Mouse (Mus musculus) neutrophil, adult 65 days (primary cell): ENCODE data around the gene Eif4b. TPM values are rescaled to one million over a fixed set of nuclear protein-coding genes. Genes with fewer than 3 reads are reported as not detected.

Source experiments
- total RNA-seq: library from RNA; stranded (reverse); gene quantifications from 2 replicates; pipeline ENCODE4 v1.2.4, GENCODE M21; 2023

Eif4b gene
- 102 and 140 TPM in 2 replicates for total RNA-seq

GRCm38 (mm10) chr15:102073559-102074069 lies at the start of gene Eif4b:
Gene Eif4b (plus strand): TSS chr15:102073773.

GRCm38 (mm10) chr15:102028040-102028439 lies 45.5 kb upstream of the Eif4b start, which contains the start of gene Krt18:
Gene Krt18 (plus strand): TSS chr15:102028180.

DNA sequence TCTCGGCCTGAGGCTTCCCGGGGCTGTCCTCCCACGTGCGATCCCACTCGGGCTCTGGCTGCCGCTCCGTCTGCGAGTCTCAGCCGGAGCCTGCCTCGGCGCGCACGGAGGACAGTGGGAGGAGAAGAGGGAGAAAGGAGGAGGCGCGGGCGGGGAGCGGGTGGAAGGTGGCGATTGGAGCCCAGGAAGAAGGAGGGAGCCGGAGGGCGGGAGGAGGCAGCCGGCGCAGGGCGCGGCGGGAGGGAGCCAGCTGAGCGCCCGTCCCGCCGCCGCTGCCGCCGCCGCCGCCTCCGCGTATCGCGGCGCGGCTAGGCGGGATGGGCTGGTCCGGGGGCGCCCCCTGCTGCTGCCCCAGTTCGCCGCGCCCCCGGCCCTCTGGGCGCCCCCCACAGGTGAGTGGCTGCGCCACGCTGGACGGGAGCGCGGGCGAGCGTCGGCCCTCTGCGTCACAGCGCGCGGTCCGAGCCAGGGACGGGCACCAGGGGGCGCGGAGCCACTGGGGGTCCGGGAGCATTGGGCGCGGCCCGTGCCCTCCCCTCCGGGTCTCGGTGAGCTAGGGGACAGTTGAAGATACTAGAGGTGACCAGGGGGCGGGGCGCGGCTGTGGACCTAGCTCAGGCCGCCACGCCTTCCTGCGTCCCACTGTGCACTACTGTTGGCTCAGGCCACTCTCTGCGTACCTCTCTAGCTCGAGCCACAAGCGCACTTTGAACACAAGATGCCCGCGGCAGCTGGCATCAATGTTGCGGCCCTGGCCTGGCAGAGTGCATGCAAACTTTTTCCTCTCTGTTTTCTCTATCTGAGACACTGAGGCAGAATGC lies 26.8 kb downstream of the Eif4b start, which contains the start of gene Tns2:
Gene Tns2, plus strand, starts transcription at position 253 of the 821 bp plus-strand sequence.

GRCm38 (mm10) chr15:102136129-102136758 lies 62.7 kb downstream of the Eif4b start, which contains the start of gene Spryd3:
Gene Spryd3 (minus strand): TSS chr15:102136234.

GRCm38 (mm10) chr15:102144274-102144711 lies 70.7 kb downstream of the Eif4b start, which contains the start of gene Igfbp6:
Gene Igfbp6 (plus strand): TSS chr15:102144362.

Other genes with a start within 250 kb of the Eif4b start
- not detected in 2 replicates for gene Krt1, start 223.0 kb upstream of the Eif4b start, total RNA-seq
- gene Krt77, start 204.1 kb upstream of the Eif4b start, total RNA-seq, result not detected in 2 replicates
- not detected in 2 replicates for gene Krt76, start 180.9 kb upstream of the Eif4b start, total RNA-seq
- not detected in 2 replicates for gene Krt4, start 149.0 kb upstream of the Eif4b start, total RNA-seq
- not detected in 2 replicates for gene Krt79, start 133.4 kb upstream of the Eif4b start, total RNA-seq
- gene Krt78, start 119.5 kb upstream of the Eif4b start, total RNA-seq, result not detected in 2 replicates
- not detected in 2 replicates for gene Krt8, start 69.3 kb upstream of the Eif4b start, total RNA-seq
- 0.27 and 0.54 TPM in 2 replicates for gene Krt18, start 45.6 kb upstream of the Eif4b start, total RNA-seq
- 0.98 and 4.1 TPM in 2 replicates for gene Tns2, start 26.6 kb downstream of the Eif4b start, total RNA-seq
- gene Spryd3, start 62.5 kb downstream of the Eif4b start, total RNA-seq, result 30.6 and 44.9 TPM in 2 replicates
- gene Igfbp6, start 70.6 kb downstream of the Eif4b start, total RNA-seq, result 0.48 TPM in 1 of 2 replicates, not detected in the other
- 2.3 and 2.9 TPM in 2 replicates for gene Soat2, start 76.8 kb downstream of the Eif4b start, total RNA-seq
- 75.2 and 102 TPM in 2 replicates for gene Zfp740, start 129.5 kb downstream of the Eif4b start, total RNA-seq
- 21.5 and 30.3 TPM in 2 replicates for gene Csad, start 131.0 kb downstream of the Eif4b start, total RNA-seq
- 198 and 201 TPM in 2 replicates for gene Itgb7, start 158.2 kb downstream of the Eif4b start, total RNA-seq
- gene Rarg, start 183.7 kb downstream of the Eif4b start, total RNA-seq, result 32.5 and 34.1 TPM in 2 replicates
- not detected in 2 replicates for gene Gm9918, start 196.8 kb downstream of the Eif4b start, total RNA-seq
- gene Mfsd5, start 205.7 kb downstream of the Eif4b start, total RNA-seq, result 31.4 and 34.2 TPM in 2 replicates
- gene Espl1, start 222.5 kb downstream of the Eif4b start, total RNA-seq, result 31.1 and 43.9 TPM in 2 replicates